Mouse (Mus musculus) small intestine, adult 2 months (tissue): ENCODE data around the gene Plcb2. TPM values are rescaled to one million over a fixed set of nuclear protein-coding genes. Genes with fewer than 3 reads are reported as not detected.

Experiments
- H3K27ac ChIP-seq: fragments of 200-500 bp; 2 replicates; pipeline ENCODE4 v1.5.1; 2012; ENCODE audit warnings: low read depth, low read length, control low read depth, inconsistent platforms; ENCODE audit not compliant: insufficient read depth
- H3K27me3 ChIP-seq: fragments of 200-500 bp; 2 replicates; pipeline ENCODE4 v1.6.1; 2012; ENCODE audit warnings: mild to moderate bottlenecking, moderate library complexity, low read length, inconsistent platforms; ENCODE audit not compliant: control insufficient read depth, insufficient read depth
- H3K36me3 ChIP-seq: fragments of 200-500 bp; 2 replicates; pipeline ENCODE4 v1.6.1; 2012; ENCODE audit warnings: mild to moderate bottlenecking, low read length, control low read depth, inconsistent platforms; ENCODE audit not compliant: control insufficient read depth, insufficient read depth
- H3K4me1 ChIP-seq: fragments of 200-500 bp; 2 replicates; pipeline ENCODE4 v1.6.1; 2012; ENCODE audit warnings: low read length, inconsistent platforms, mixed read lengths; ENCODE audit not compliant: control insufficient read depth, insufficient read depth, insufficient read length
- H3K4me3 ChIP-seq: fragments of 200-500 bp; 2 replicates; pipeline ENCODE4 v1.5.1; 2012; ENCODE audit warnings: low read depth, mild to moderate bottlenecking, control low read depth, inconsistent platforms, low read length, moderate library complexity
- CTCF ChIP-seq: fragments of 200-500 bp; IDR thresholded peaks from 2 replicates; pipeline ENCODE4 v1.5.1; 2012; ENCODE audit warnings: low read depth, mild to moderate bottlenecking, control low read depth, inconsistent platforms, low read length, moderate library complexity, mixed read lengths; ENCODE audit not compliant: insufficient replicate concordance, insufficient read length; ENCODE audit errors: extremely low read depth
- POLR2A ChIP-seq: fragments of 200-500 bp; IDR thresholded peaks from 2 replicates; pipeline ENCODE4 v1.6.1; 2012; ENCODE audit warnings: low read depth, mild to moderate bottlenecking, control low read depth, inconsistent platforms, low read length, moderate library complexity
- WGBS: fragments of 180-500 bp; shearing (Covaris S2); methylation state at CpG from one replicate; pipeline ENCODE4 v1.1.7; 2018; 5-methylcytosine and 5-hydroxymethylcytosine counted together
- polyA plus RNA-seq: library from polyadenylated mRNA; depleted of rRNA; stranded (reverse); fragments of >200 nt; gene quantifications from 2 replicates; pipeline ENCODE4 v1.2.3, GENCODE M21; 2012

The Plcb2 gene
- polyA plus RNA-seq, 1 experiment: 6.2 TPM

DNA sequence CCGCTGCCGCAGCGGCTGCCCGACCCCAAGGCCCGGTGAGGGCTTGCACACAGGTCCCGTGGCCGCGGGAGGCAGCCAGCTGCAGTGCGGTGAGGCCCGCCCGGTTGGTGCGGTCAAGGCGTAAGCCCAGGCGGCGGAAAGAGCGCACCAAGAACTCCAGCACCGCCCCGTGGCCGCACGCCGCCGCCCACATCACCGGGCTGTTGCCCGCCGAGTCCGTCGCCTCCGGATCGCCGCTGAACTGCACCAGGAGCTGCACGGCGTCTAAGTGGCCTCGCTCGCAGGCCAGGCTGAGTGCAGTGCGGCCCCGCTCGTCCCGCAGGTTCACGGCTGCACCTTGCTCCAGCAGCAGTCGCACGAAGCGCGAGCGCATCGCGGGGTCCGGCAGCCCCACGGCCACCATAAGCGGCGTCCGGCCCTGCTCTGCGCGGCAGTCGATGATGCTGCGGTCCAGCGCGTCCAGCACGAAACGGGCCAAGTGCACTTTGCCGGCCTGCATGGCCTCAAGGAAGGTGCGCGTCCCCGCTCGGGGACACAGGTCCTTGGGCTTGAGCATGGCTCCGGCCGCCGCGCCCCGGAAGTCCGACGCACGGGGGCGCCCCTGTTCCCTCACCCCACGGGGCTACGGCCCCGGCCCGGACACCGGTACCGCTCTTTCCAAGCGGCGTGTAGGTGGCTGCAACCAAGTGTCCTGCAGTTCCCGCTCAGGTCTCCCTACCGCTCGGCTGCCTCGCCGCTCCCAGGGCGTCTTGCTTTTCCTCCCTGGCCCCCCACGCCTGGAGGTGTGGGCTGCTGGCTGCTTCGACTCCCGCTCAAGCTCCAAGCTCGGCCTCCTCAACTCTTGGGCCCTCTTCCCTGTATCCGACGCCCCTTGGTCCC lies 25.1 kb downstream of the Plcb2 start:
- no peak for TF ChIP-seq POLR2A
- TF ChIP-seq CTCF: 0 out of 2 replicates have a peak, but pooled peaks have one; percentile 20
- Histone ChIP-seq H3K36me3 (no peaks in the 10 kb centered on the region), H3K4me3 (peak overlapping the region; percentile 57), H3K27ac (no peak overlapping the region), H3K27me3 (peaks cover 57% of the 10 kb centered on the region), H3K4me1 (peaks cover 18% of the 10 kb centered on the region)
- WGBS: under 1% methylated on average over 92 of the region's 93 CpGs

DNA sequence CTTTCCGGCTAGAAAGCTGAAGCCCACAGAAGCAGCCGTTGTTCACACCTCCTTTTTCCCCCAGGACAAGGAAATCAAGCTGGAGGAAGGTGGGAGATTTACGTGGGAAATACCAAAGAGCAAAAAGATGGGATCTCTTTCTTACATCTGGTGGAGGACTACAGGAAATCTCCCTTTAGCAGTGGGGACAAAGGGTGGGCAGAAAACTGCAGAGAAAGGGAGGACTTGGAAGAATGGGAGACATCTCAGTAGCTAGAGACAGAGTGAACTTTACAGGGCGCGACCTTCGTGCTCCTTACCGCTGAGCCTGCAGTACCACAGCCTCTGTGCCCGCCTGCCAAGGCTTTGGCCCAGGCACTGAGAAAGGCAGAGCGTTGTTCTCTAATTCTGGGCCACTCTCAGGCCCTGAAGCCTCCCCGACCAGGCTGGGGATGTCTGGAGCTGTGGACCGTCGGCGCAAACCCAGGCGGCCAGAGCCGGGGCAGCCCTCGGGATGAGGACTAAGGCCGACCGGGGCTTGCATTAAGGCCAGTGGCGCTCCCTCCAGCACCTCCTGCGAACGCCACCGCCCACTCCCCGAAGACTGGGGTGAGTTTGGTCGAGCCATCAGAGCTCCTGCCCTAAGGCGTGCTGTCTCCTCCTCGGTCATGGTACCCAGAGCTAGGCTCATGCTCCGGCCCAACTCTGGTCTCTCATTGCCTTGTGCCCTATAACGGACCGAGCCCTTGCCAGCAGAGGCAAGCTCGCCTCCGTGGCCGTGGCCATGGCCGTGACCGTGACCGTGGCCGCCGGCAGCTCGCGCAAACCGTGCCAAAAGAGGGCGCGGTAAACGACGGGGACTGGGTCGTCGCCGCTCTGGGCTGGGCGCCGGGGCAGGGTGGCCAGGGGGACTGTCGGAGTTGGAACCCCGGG lies 26.0 kb downstream of the Plcb2 start:
- TF ChIP-seq CTCF: no peak
- TF ChIP-seq POLR2A: no peak
- WGBS: 12% methylated on average over 51 of the region's 51 CpGs
- Histone ChIP-seq H3K36me3 (no peaks in the 10 kb centered on the region), H3K27ac (no peak overlapping the region), H3K4me1 (peaks cover 18% of the 10 kb centered on the region), H3K27me3 (peaks cover 57% of the 10 kb centered on the region), H3K4me3 (peak overlapping the region; percentile 57)

DNA sequence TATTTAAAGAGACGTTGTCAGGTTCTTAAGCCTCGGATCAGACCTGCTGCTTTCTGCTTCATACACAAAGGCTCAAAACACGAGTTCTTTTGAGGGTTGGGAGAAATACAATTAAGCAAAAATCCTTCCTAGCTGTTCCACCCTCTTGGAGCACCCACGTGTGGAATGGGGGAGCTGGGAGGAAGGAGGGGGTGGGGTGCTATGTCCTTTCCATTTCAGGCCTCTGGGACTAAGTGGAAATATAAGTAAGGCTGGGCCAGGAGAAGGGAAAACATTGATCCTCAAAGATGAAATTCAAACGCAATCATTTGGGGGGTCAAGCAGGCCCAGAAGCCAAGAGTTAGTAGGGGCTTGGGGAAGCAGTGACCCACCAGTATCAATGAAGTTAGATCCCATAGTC lies 27.1 kb downstream of the Plcb2 start:
- Histone ChIP-seq H3K36me3 (no peaks in the 10 kb centered on the region), H3K27ac (no peak overlapping the region), H3K4me3 (no peak overlapping the region), H3K27me3 (peaks cover 57% of the 10 kb centered on the region), H3K4me1 (peaks cover 22% of the 10 kb centered on the region)
- TF ChIP-seq POLR2A (no peak), CTCF (no peak)
- 36% methylated on average over 5 of the region's 5 CpGs for WGBS

DNA sequence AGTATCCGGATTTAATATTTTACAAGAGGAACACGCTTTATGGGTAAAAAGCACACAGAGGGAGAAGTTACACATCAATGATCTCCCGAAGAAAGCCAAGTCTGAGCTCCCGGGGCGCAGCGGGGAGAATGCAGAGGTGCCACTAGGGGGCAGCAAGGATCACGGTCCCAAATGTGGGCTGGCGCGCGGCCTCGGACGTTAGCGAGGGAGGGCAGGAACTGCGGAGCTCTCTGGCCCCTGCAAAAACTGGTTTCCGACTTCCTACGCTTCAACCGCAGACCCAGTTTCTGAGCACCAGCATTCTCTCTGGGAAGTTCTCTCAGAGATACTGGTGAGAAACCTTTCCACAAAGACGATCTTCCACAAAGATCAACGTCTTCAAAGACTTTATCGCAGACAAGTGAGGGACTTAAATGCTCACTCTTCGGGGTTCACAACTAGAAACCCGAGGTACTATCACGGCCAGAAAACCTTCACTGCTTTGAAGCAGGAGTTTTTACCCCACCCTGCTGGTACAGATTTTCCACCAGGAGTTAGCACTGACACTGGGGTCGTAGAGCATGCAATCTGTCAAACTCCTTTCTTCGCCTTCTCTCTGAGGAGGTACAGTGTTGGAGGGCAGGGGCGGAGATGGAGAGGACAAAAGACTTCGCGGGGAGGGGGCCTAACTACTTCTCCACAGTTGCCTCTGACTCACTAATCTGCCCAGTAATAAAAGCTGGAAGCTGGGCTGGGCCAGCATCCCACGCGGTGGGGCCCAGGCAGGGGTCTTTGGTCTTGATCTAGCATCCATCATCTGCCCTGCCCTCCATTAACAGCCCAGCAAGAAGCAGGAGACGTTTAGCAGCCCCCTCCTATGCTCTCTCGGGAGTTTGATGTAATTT lies 27.8 kb downstream of the Plcb2 start:
- Histone ChIP-seq H3K27me3 (peaks cover 53% of the 10 kb centered on the region), H3K4me1 (peaks cover 22% of the 10 kb centered on the region), H3K36me3 (no peaks in the 10 kb centered on the region), H3K4me3 (no peak overlapping the region), H3K27ac (no peak overlapping the region)
- no peak for TF ChIP-seq POLR2A
- TF ChIP-seq CTCF: peak; percentile 89
- 7% methylated on average over 32 of the region's 32 CpGs for WGBS

DNA sequence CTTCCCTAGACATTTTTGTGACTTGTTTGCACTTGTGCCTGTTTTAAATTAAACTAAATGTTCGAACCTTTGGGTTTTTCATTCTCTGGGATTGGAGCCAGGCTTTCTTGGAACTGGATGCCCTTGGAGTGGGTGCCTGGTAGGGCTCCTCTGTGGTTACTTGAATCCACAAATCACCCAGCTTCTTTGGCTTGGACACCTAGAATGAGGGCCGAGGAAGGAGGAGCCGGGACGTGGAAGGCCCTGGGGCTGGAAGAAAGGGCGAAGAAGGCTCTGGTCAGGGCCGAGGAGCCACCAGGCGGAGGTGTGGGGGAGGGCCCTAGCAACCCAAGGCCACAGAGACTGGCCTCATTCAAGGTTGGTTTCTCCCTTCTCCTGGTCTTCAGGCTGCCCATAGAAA lies 30.3 kb downstream of the Plcb2 start:
- H3K27me3 ChIP-seq: peaks cover 29% of the 10 kb centered on the region
- WGBS: 65% methylated on average over 7 of the region's 7 CpGs
- no peaks in the 10 kb centered on the region for H3K36me3 ChIP-seq
- H3K4me3 ChIP-seq: no peak overlapping the region
- H3K4me1 ChIP-seq: peaks cover 10% of the 10 kb centered on the region
- TF ChIP-seq CTCF (no peak), POLR2A (no peak)
- H3K27ac ChIP-seq: no peak overlapping the region

DNA sequence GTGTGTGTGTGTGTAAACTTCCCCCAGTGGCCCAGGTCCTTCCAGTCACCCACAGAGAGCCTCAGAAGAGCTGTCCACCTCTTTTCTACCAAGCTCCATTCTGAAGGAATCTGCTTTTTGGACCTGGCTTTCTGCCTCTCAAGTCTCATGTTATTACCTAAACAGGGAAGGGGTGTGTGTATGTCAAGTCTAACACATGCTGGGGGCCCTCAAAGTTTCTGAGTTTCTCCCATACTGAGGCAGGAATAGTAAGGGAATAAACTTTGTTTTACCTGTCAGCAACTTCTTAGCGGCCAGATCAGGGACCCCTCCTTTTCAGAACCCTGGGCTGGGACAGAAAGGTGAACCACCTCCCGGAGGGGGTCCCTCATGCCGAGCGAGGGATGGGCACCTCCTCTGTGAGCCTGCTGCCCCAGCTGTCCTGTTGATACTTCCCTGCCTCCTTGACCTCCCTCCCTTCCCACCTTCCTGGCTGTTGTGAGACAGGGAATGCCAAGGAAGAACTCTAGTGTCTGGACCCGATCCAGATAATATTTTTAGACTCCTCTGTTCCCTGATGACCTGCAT lies 30.8 kb downstream of the Plcb2 start:
- Histone ChIP-seq H3K4me3 (no peak overlapping the region), H3K27me3 (peaks cover 24% of the 10 kb centered on the region), H3K27ac (no peak overlapping the region), H3K36me3 (no peaks in the 10 kb centered on the region), H3K4me1 (peaks cover 7% of the 10 kb centered on the region)
- WGBS: 59% methylated on average over 5 of the region's 5 CpGs
- TF ChIP-seq CTCF (no peak), POLR2A (no peak)
